Mouse (Mus musculus) 416B (cell line): ENCODE measurements at regions not wholly inside any gene's neighbourhood (a gene's known extent, or its start where the extent isn't known, plus 50 kb on each side); places are given as distances from the start of the nearest gene placed in this dataset.

Experiments
- DNase-seq: peaks from one replicate; pipeline ENCODE4 v3.0.0; 2011; ENCODE audit warnings: low read depth

- no peak for DNase-seq
These were observed 263.8 kb upstream of the Irx3 start for GRCm38 (mm10) chr8:92065554-92066239.

- no peak for DNase-seq
These were observed 263.1 kb upstream of the Irx3 start for GRCm38 (mm10) chr8:92064971-92065370.

- DNase-seq: no peak
These were observed 262.4 kb upstream of the Irx3 start for GRCm38 (mm10) chr8:92064175-92064821.

GRCm38 (mm10) chr8:92063333-92063732, 261.5 kb upstream of the Irx3 start:
- no peak for DNase-seq

- DNase-seq: no peak
These were observed 257.6 kb upstream of the Irx3 start for GRCm38 (mm10) chr8:92059471-92059870.

- no peak for DNase-seq
These were observed 257.1 kb upstream of the Irx3 start for GRCm38 (mm10) chr8:92058953-92059352.

GRCm38 (mm10) chr8:92057857-92058256, 256.0 kb upstream of the Irx3 start:
- DNase-seq: no peak

- no peak for DNase-seq
These were observed 253.7 kb upstream of the Irx3 start for GRCm38 (mm10) chr8:92055590-92055989.

GRCm38 (mm10) chr8:92044695-92045094, 242.8 kb upstream of the Irx3 start:
- peak; percentile 3 for DNase-seq

- no peak for DNase-seq
These were observed 241.1 kb upstream of the Irx3 start for GRCm38 (mm10) chr8:92042951-92043350.

- DNase-seq: no peak
These were observed 228.1 kb upstream of the Irx3 start for GRCm38 (mm10) chr8:92029954-92030353.

- no peak for DNase-seq
These were observed 227.6 kb upstream of the Irx3 start for GRCm38 (mm10) chr8:92029516-92029915.

GRCm38 (mm10) chr8:92028308-92028707, 226.4 kb upstream of the Irx3 start:
- no peak for DNase-seq

- DNase-seq: no peak
These were observed 222.3 kb upstream of the Irx3 start for GRCm38 (mm10) chr8:92024133-92024532.

GRCm38 (mm10) chr8:92021521-92021920, 219.7 kb upstream of the Irx3 start:
- no peak for DNase-seq

GRCm38 (mm10) chr8:92014704-92015103, 212.8 kb upstream of the Irx3 start:
- DNase-seq: no peak

GRCm38 (mm10) chr8:92013183-92013582, 211.3 kb upstream of the Irx3 start:
- DNase-seq: no peak

GRCm38 (mm10) chr8:92010412-92010811, 208.5 kb upstream of the Irx3 start:
- DNase-seq: peak; percentile 1

GRCm38 (mm10) chr8:92008616-92009610, 207.0 kb upstream of the Irx3 start:
- no peak for DNase-seq

- DNase-seq: no peak
These were observed 203.2 kb upstream of the Irx3 start for GRCm38 (mm10) chr8:92005091-92005490.

GRCm38 (mm10) chr8:92004532-92004931, 202.7 kb upstream of the Irx3 start:
- DNase-seq: no peak

- no peak for DNase-seq
These were observed 198.5 kb upstream of the Irx3 start for GRCm38 (mm10) chr8:92000368-92000767.

- DNase-seq: no peak
These were observed 197.8 kb upstream of the Irx3 start for GRCm38 (mm10) chr8:91999661-92000060.
